Mouse (Mus musculus): Measurements from ENCODE around the gene Babam2. TPM values are rescaled to one million over a fixed set of nuclear protein-coding genes. Genes with fewer than 3 reads are reported as not detected.

Babam2 gene
- polyA plus RNA-seq, 1 experiment = 92.8 TPM

- Histone ChIP-seq H3K27ac (ENCODE audit: insufficient read depth, low read length) (no peak overlapping the region), H3K27me3 (ENCODE audit: control insufficient read depth, insufficient read depth, low read length, poor library complexity, severe bottlenecking) (no peaks in the 10 kb centered on the region), H3K9me3 (replicated peaks; ENCODE audit: control insufficient read depth, insufficient read depth, low read length, poor library complexity, severe bottlenecking) (no peaks in the 10 kb centered on the region), H3K4me3 (ENCODE audit: low read depth, low read length) (no peak overlapping the region), H3K36me3 (ENCODE audit: control insufficient read depth, insufficient read depth, low read length, poor library complexity, severe bottlenecking) (no peaks in the 10 kb centered on the region), H3K9ac (ENCODE audit: low read depth, poor library complexity, severe bottlenecking) (no peak overlapping the region), H3K4me1 (ENCODE audit: control insufficient read depth, insufficient read depth, low read length) (no peaks in the 10 kb centered on the region)
- TF ChIP-seq EP300 (IDR thresholded peaks at IDR 0.05; ENCODE audit: insufficient read depth, low read depth, low read length) (no peak), CTCF (IDR thresholded peaks at IDR 0.05; ENCODE audit: low read depth, low read length) (no peak), POLR2A (IDR thresholded peaks at IDR 0.05; ENCODE audit: insufficient read depth, low read length) (no peak)
Measured at GRCm38 (mm10) chr5:31908818-31909217, 211.3 kb downstream of the Babam2 start.

GRCm38 (mm10) chr5:31916241-31916640 lies 218.8 kb downstream of the Babam2 start:
- TF ChIP-seq POLR2A (IDR thresholded peaks at IDR 0.05; ENCODE audit: insufficient read depth, low read length) = no peak
- no peaks in the 10 kb centered on the region for H3K4me1 ChIP-seq (ENCODE audit: control insufficient read depth, insufficient read depth, low read length)
- no peaks in the 10 kb centered on the region for H3K27me3 ChIP-seq (ENCODE audit: control insufficient read depth, insufficient read depth, low read length, poor library complexity, severe bottlenecking)
- no peak overlapping the region for H3K4me3 ChIP-seq (ENCODE audit: low read depth, low read length)
- no peaks in the 10 kb centered on the region for H3K9me3 ChIP-seq (replicated peaks; ENCODE audit: control insufficient read depth, insufficient read depth, low read length, poor library complexity, severe bottlenecking)
- H3K36me3 ChIP-seq (ENCODE audit: control insufficient read depth, insufficient read depth, low read length, poor library complexity, severe bottlenecking) = no peaks in the 10 kb centered on the region
- no peak overlapping the region for H3K9ac ChIP-seq (ENCODE audit: low read depth, poor library complexity, severe bottlenecking)
- H3K27ac ChIP-seq (ENCODE audit: insufficient read depth, low read length) = no peak overlapping the region

- no peak overlapping the region for H3K27ac ChIP-seq (ENCODE audit: insufficient read depth, low read length)
- H3K36me3 ChIP-seq (ENCODE audit: control insufficient read depth, insufficient read depth, low read length, poor library complexity, severe bottlenecking) = no peaks in the 10 kb centered on the region
- H3K27me3 ChIP-seq (ENCODE audit: control insufficient read depth, insufficient read depth, low read length, poor library complexity, severe bottlenecking) = no peaks in the 10 kb centered on the region
- H3K9me3 ChIP-seq (replicated peaks; ENCODE audit: control insufficient read depth, insufficient read depth, low read length, poor library complexity, severe bottlenecking) = no peaks in the 10 kb centered on the region
- H3K4me3 ChIP-seq (ENCODE audit: low read depth, low read length) = no peak overlapping the region
- TF ChIP-seq CTCF (IDR thresholded peaks at IDR 0.05; ENCODE audit: low read depth, low read length) (no peak), EP300 (IDR thresholded peaks at IDR 0.05; ENCODE audit: insufficient read depth, low read depth, low read length) (no peak), POLR2A (IDR thresholded peaks at IDR 0.05; ENCODE audit: insufficient read depth, low read length) (no peak)
- H3K9ac ChIP-seq (ENCODE audit: low read depth, poor library complexity, severe bottlenecking) = no peak overlapping the region
- no peaks in the 10 kb centered on the region for H3K4me1 ChIP-seq (ENCODE audit: control insufficient read depth, insufficient read depth, low read length)
Measured at GRCm38 (mm10) chr5:31918566-31918965, 221.1 kb downstream of the Babam2 start.

GRCm38 (mm10) chr5:31920129-31920528 lies 222.6 kb downstream of the Babam2 start:
- H3K36me3 ChIP-seq (ENCODE audit: control insufficient read depth, insufficient read depth, low read length, poor library complexity, severe bottlenecking) = no peaks in the 10 kb centered on the region
- H3K4me1 ChIP-seq (ENCODE audit: control insufficient read depth, insufficient read depth, low read length) = no peaks in the 10 kb centered on the region

GRCm38 (mm10) chr5:31920890-31921289 lies 223.4 kb downstream of the Babam2 start:
- H3K9me3 ChIP-seq (replicated peaks; ENCODE audit: control insufficient read depth, insufficient read depth, low read length, poor library complexity, severe bottlenecking) = no peaks in the 10 kb centered on the region

More at GRCm38 (mm10) chr5:31920129-31920528, 222.6 kb downstream of the Babam2 start:
- TF ChIP-seq POLR2A (IDR thresholded peaks at IDR 0.05; ENCODE audit: insufficient read depth, low read length) (no peak), EP300 (IDR thresholded peaks at IDR 0.05; ENCODE audit: insufficient read depth, low read depth, low read length) (no peak), CTCF (IDR thresholded peaks at IDR 0.05; ENCODE audit: low read depth, low read length) (no peak)
- H3K27ac ChIP-seq (ENCODE audit: insufficient read depth, low read length) = no peak overlapping the region
- H3K9me3 ChIP-seq (replicated peaks; ENCODE audit: control insufficient read depth, insufficient read depth, low read length, poor library complexity, severe bottlenecking) = no peaks in the 10 kb centered on the region
- no peak overlapping the region for H3K9ac ChIP-seq (ENCODE audit: low read depth, poor library complexity, severe bottlenecking)
- no peaks in the 10 kb centered on the region for H3K27me3 ChIP-seq (ENCODE audit: control insufficient read depth, insufficient read depth, low read length, poor library complexity, severe bottlenecking)
- no peak overlapping the region for H3K4me3 ChIP-seq (ENCODE audit: low read depth, low read length)

GRCm38 (mm10) chr5:31924075-31924474 lies 226.6 kb downstream of the Babam2 start:
- H3K36me3 ChIP-seq (ENCODE audit: control insufficient read depth, insufficient read depth, low read length, poor library complexity, severe bottlenecking) = no peaks in the 10 kb centered on the region
- no peaks in the 10 kb centered on the region for H3K9me3 ChIP-seq (replicated peaks; ENCODE audit: control insufficient read depth, insufficient read depth, low read length, poor library complexity, severe bottlenecking)
- no peak overlapping the region for H3K9ac ChIP-seq (ENCODE audit: low read depth, poor library complexity, severe bottlenecking)
- H3K4me3 ChIP-seq (ENCODE audit: low read depth, low read length) = no peak overlapping the region
- H3K27me3 ChIP-seq (ENCODE audit: control insufficient read depth, insufficient read depth, low read length, poor library complexity, severe bottlenecking) = no peaks in the 10 kb centered on the region
- no peaks in the 10 kb centered on the region for H3K4me1 ChIP-seq (ENCODE audit: control insufficient read depth, insufficient read depth, low read length)
- no peak for TF ChIP-seq EP300 (IDR thresholded peaks at IDR 0.05; ENCODE audit: insufficient read depth, low read depth, low read length)
- TF ChIP-seq CTCF (IDR thresholded peaks at IDR 0.05; ENCODE audit: low read depth, low read length) = no peak
- TF ChIP-seq POLR2A (IDR thresholded peaks at IDR 0.05; ENCODE audit: insufficient read depth, low read length) = no peak
- no peak overlapping the region for H3K27ac ChIP-seq (ENCODE audit: insufficient read depth, low read length)

More at GRCm38 (mm10) chr5:31920890-31921289, 223.4 kb downstream of the Babam2 start:
- no peak overlapping the region for H3K4me3 ChIP-seq (ENCODE audit: low read depth, low read length)
- H3K27me3 ChIP-seq (ENCODE audit: control insufficient read depth, insufficient read depth, low read length, poor library complexity, severe bottlenecking) = no peaks in the 10 kb centered on the region
- no peaks in the 10 kb centered on the region for H3K4me1 ChIP-seq (ENCODE audit: control insufficient read depth, insufficient read depth, low read length)
- no peak overlapping the region for H3K9ac ChIP-seq (ENCODE audit: low read depth, poor library complexity, severe bottlenecking)
- no peaks in the 10 kb centered on the region for H3K36me3 ChIP-seq (ENCODE audit: control insufficient read depth, insufficient read depth, low read length, poor library complexity, severe bottlenecking)
- no peak overlapping the region for H3K27ac ChIP-seq (ENCODE audit: insufficient read depth, low read length)
- TF ChIP-seq POLR2A (IDR thresholded peaks at IDR 0.05; ENCODE audit: insufficient read depth, low read length) = no peak
- no peak for TF ChIP-seq EP300 (IDR thresholded peaks at IDR 0.05; ENCODE audit: insufficient read depth, low read depth, low read length)
- no peak for TF ChIP-seq CTCF (IDR thresholded peaks at IDR 0.05; ENCODE audit: low read depth, low read length)
